Mouse (Mus musculus) bone marrow, adult 2 months (tissue): ENCODE data around the gene Foxj1. TPM values are rescaled to one million over a fixed set of nuclear protein-coding genes. Genes with fewer than 3 reads are reported as not detected.

Experiments used
- H3K27ac ChIP-seq: fragments of 200-500 bp; 2 replicates; pipeline ENCODE4 v1.5.1; 2012; ENCODE audit warnings: low read depth, mild to moderate bottlenecking, control low read depth, inconsistent platforms, low read length; ENCODE audit not compliant: control insufficient read depth, poor library complexity, insufficient read depth
- H3K4me1 ChIP-seq: fragments of 200-500 bp; 2 replicates; pipeline ENCODE4 v1.6.1; 2011; ENCODE audit warnings: low read length; ENCODE audit not compliant: control insufficient read depth, insufficient read depth
- H3K4me3 ChIP-seq: fragments of 200-500 bp; replicated peaks from 2 replicates; pipeline ENCODE3; 2011; ENCODE audit warnings: mild to moderate bottlenecking, low read depth, low read length, control low read depth; ENCODE audit not compliant: control insufficient read depth
- CTCF ChIP-seq: fragments of 200-500 bp; IDR thresholded peaks from 2 replicates; pipeline ENCODE4 v1.5.1; 2011; ENCODE audit warnings: low read length, control low read depth; ENCODE audit not compliant: control insufficient read depth, insufficient read depth
- POLR2A ChIP-seq: fragments of 200-500 bp; IDR thresholded peaks from 2 replicates; pipeline ENCODE4 v1.6.1; 2011; ENCODE audit warnings: low read depth, mild to moderate bottlenecking, control low read depth, low read length, borderline replicate concordance; ENCODE audit not compliant: control insufficient read depth
- WGBS: fragments of 180-500 bp; shearing (Covaris S2); methylation state at CpG from one replicate; pipeline ENCODE4 v1.1.7; 2018; 5-methylcytosine and 5-hydroxymethylcytosine counted together
- polyA plus RNA-seq: library from polyadenylated mRNA; stranded (reverse); fragments of >200 nt; gene quantifications from 2 replicates; pipeline ENCODE4 v1.2.4, GENCODE M21; 2011; ENCODE audit warnings: low replicate concordance; ENCODE audit not compliant: missing spikeins, insufficient read depth, insufficient read length

Foxj1 gene
- polyA plus RNA-seq, 1 experiment = not detected

DNA sequence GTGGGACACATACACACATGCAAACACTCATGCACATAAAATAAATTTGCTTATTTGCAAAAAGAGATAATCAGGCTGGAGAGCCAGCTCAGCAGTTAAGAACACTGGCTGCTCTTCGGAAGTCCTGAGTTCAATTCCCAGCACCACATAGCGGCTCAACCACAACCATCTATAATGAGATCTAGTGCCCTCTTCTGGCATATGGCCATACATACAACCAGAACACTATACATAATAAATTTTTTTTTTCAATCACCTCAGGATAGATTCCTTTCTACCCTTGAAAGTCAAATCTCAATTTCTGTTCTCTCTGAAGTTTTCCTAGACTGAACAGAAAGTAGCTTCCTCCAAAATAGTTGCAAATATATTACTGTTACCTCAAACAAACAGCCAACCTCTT, 29.8 kb downstream of the Foxj1 start:
- H3K4me3 ChIP-seq = no peak overlapping the region
- TF ChIP-seq CTCF (no peak), POLR2A (no peak)
- H3K4me1 ChIP-seq = no peaks in the 10 kb centered on the region; the same call in none of the 2 replicates
- no peak overlapping the region for H3K27ac ChIP-seq
- WGBS = 87% methylated on average over 2 of the region's 2 CpGs

DNA sequence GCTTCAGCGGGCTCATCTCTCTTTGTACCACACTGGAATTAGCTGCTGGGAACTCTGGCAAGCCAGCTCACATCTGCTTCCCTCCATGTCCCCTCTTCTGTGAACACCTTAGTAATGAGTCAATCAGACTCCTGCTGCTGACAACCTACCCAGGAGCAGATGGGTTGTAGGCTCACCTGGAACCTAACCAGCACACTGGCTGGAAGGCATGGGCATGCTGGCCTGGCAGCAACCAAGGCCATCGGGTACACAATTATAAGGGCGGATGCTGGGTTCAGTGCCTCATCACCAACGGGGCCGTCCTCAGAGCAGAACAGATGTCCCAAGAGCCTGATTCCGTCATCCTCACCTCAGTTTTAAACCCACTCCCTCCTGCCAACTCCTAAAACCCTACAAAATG, 36.6 kb downstream of the Foxj1 start:
- Histone ChIP-seq H3K4me3 (no peak overlapping the region), H3K4me1 (no peaks in the 10 kb centered on the region), H3K27ac (no peak overlapping the region)
- no peak for TF ChIP-seq POLR2A
- no peak for TF ChIP-seq CTCF
- 94% methylated on average over 6 of the region's 6 CpGs for WGBS

DNA sequence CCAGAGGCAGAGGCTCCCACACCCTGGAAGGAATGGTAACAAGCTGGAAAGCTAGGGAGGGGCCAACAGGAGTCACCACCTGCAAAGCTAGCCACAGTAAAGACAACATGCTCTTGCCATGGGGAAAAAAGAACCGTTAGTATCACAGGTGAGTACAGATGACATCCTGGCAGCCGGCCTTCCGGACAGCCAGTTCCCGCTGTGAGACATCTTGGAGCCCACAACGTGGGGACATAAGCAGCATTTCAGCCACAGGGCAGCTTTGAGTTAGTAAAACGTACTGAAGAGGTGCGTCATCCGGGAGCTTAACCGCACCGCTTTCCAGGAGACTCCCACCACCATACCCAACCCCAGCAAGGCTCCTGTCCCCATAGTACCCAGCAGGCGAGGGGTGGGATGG, 37.0 kb downstream of the Foxj1 start:
- TF ChIP-seq POLR2A (no peak), CTCF (no peak)
- Histone ChIP-seq H3K4me1 (no peaks in the 10 kb centered on the region), H3K27ac (no peak overlapping the region), H3K4me3 (no peak overlapping the region)
- 91% methylated on average over 11 of the region's 11 CpGs for WGBS

DNA sequence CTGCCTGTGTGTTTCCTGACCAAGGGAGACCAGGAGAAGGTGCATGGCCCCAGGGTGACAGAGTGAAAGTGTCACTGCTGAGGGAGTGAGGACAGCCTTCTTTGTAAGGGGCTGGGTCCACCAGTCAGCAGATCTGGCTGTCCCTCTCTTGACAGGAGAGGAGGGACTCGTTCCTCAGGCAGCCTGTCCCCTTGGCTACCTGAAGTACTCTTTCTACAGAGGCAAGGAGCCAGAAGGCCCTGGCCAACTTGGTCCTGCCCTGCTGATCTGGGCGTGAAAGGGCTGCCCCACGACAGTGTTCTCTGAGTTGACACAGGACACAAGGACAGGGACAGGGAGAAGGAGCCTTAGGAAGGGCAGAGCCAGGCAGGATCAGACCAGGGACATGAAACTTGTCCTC, 38.2 kb downstream of the Foxj1 start:
- H3K4me1 ChIP-seq = no peaks in the 10 kb centered on the region
- no peak for TF ChIP-seq CTCF
- no peak for TF ChIP-seq POLR2A
- no peak overlapping the region for H3K4me3 ChIP-seq
- 82% methylated on average over 3 of the region's 3 CpGs for WGBS
- H3K27ac ChIP-seq = no peak overlapping the region

DNA sequence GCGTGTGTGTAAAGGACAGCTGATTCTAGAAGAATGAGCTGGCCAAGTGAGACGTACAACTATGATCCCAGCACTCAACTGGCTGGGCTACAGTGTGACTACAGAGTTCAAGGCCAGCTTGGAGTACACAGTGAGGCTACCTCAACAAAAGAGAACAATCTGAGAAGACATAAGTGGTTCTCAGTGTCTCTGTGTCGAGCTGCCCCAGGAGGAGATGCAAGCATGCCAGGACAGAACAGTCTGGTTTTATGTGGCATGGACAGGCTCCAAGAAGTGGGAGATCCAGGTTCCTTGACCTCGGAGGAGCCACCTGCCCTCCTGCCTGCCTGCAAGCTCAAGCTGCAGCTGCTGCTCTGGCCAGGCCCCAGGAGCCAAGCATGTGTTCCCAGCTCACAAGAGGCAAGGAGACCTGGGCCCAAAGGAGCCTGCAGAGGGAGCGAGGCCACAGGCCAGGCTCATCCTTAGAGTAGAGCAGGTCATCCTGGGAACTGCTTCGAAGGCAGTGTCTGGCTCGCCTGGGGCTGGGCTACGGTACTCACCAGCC, 38.9 kb downstream of the Foxj1 start:
- no peak for TF ChIP-seq POLR2A
- Histone ChIP-seq H3K27ac (no peak overlapping the region), H3K4me3 (no peak overlapping the region), H3K4me1 (no peaks in the 10 kb centered on the region)
- 83% methylated on average over 8 of the region's 8 CpGs for WGBS

DNA sequence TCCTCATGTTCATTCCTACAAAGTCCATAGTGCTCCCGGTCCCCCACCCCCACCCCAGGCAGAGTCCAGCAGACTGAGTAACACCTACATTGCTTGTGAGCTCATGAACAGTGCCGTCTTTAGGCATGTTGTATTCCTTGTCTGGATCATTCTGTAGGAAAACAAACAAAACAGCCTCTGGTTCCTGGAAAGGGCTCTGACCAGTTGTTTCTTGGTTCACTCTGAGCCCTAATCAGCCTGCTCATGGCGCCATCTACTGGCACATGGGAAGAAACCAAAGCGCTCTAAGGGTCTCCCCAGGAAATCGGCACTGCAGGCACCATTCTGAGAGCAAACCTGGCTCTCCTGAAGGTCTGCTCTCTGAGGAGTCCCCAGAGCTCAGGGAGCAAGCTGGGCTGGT, 40.9 kb downstream of the Foxj1 start:
- Histone ChIP-seq H3K27ac (no peak overlapping the region), H3K4me3 (no peak overlapping the region), H3K4me1 (no peaks in the 10 kb centered on the region)
- TF ChIP-seq POLR2A = no peak
- TF ChIP-seq CTCF = peak; percentile 70
- 47% methylated on average over 5 of the region's 5 CpGs for WGBS

DNA sequence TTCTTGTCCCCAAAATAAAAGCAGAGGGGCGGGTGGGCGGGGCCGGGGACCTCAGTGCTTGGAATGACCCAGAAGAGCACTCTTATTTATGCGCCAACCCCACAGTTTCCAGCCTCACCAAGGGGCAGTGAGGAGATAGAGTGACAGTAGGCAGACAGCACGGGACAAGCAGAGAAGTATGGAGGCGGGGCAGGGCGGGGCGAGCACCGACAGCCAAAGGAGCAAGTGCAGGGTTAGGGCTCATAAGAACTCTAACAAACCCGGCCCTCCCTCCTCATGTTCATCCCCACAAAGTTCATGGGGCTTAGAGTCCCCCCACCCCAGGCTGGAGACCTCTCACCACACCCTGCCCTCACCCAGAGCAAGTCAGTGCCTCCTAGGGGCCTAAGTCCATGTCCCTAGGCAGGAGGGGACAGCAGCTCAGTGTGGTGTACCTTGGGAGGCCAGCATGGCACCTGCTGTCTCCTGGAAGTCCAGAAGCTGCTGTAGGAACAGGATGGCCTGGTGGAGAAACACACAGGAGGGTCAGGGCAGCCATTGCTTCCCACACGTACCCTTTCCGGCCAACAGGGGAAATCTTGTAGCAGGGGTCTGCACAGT, 41.6 kb downstream of the Foxj1 start:
- WGBS = 87% methylated on average over 12 of the region's 12 CpGs
- Histone ChIP-seq H3K27ac (no peak overlapping the region), H3K4me3 (no peak overlapping the region), H3K4me1 (no peaks in the 10 kb centered on the region)
- TF ChIP-seq POLR2A = no peak
- no peak for TF ChIP-seq CTCF

DNA sequence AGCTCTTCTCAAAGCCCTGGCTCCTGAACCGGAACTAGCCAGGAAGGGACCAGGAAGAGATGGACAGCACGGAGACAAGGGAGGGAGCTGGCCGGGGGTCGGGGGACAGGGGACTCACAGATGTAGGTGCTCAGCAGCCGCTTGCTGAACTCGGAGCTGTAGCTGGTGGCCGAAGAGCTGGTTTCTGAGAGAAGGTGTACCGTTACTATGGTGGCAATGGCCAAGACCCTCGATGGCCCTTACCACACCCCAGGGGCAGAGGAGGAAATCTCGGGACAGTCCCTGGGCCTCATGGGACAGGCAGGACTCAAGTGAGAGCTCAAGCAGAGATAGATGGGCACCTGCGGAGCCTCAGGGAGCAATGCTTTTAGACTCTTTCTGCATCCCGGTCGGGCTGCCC, 42.8 kb downstream of the Foxj1 start:
- 91% methylated on average over 13 of the region's 13 CpGs for WGBS
- H3K4me1 ChIP-seq = no peaks in the 10 kb centered on the region; the same call in 1 of the 2 replicates
- H3K4me3 ChIP-seq = no peak overlapping the region
- no peak for TF ChIP-seq CTCF
- no peak for TF ChIP-seq POLR2A
- H3K27ac ChIP-seq = no peak overlapping the region

DNA sequence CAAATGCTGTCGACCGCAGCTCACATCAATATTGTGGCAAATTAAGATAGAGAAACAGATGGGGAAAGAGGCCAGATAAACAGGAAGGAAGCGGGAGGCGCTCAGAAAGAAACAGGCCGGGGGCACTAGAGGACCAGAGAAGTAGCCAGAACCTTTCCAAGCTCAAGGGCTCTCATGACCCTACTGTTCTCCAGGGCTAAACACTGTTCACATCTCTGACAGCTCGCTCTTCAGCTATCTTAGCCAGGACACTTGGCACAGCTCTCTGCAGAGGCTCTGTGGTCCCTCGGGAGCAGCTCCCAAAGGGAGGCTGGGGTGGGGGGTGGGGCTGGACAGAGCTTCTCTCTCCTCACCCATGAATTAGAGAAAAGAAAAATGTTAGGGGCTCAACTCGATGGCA, 44.6 kb downstream of the Foxj1 start:
- Histone ChIP-seq H3K4me3 (no peak overlapping the region), H3K27ac (no peak overlapping the region), H3K4me1 (no peaks in the 10 kb centered on the region; the same call in 1 of the 2 replicates)
- TF ChIP-seq POLR2A (no peak), CTCF (no peak)
- 64% methylated on average over 8 of the region's 8 CpGs for WGBS
